Mouse (Mus musculus): ENCODE data around the gene Gm10974.

DNA sequence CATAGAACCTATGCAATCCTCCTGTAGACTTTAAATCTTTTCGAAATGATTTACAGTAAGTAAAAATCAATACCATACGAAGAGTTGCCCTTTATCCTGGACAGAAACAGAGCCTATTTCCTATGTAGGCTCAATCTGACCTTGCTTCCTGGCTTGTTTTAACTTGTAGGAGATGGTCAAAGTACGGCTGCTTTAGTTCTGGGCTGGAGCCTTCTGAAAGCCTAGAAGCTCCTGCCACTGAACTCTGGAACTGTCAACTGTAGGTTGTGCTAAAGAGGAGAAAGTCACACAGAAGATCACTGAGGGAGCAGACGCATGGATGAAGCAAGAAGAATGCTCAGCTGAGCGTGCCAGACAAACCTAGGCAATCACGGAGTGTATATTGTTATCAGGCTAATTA is 5.3 kb downstream of the Gm10974 start:
- TF ChIP-seq CTCF (IDR thresholded peaks at IDR 0.05; ENCODE audit: insufficient read depth, low read length): no peak
- no peak for TF ChIP-seq POLR2A (IDR thresholded peaks at IDR 0.05; ENCODE audit: borderline replicate concordance, extremely low read depth, low read depth, low read length)

Data from lung, adult 2 months (tissue).